Mouse (Mus musculus) MEL (cell line): ENCODE results near the gene Srp54c. TPM values are rescaled to one million over a fixed set of nuclear protein-coding genes. Genes with fewer than 3 reads are reported as not detected.
"Not testable (repeated sequence)": the region's sequence is repeated elsewhere in the genome, so short reads cannot be mapped to it uniquely, and the experiment has no call there.

ENCODE experiments used
- DNase-seq: peaks from one replicate; pipeline ENCODE4 v3.0.0; 2011; ENCODE audit warnings: low read depth, low spot score
- H3K27ac ChIP-seq: 2 replicates; pipeline ENCODE4 v1.5.1; 2012; ENCODE audit warnings: low read depth, mild to moderate bottlenecking, control low read depth, low read length, moderate library complexity; ENCODE audit not compliant: control insufficient read depth
- H3K27me3 ChIP-seq, 2 experiments: fragments of 150-350 bp in 1 of 2; sonication (generic) in 1 of 2; 2 replicates each; pipeline ENCODE4 v1.6.1; 2012; ENCODE audit warnings: low read length in 2 of 2, mild to moderate bottlenecking in 2 of 2, improper control_type of control experiment in 1 of 2, moderate library complexity in 1 of 2; ENCODE audit not compliant: insufficient read depth in 2 of 2, control insufficient read depth in 1 of 2
- H3K36me3 ChIP-seq, 2 experiments: 2 replicates each; pipeline ENCODE4 v1.6.1; 2012 to 2014; ENCODE audit warnings: low read length in 2 of 2, improper control_type of control experiment in 1 of 2, inconsistent platforms in 1 of 2, mild to moderate bottlenecking in 1 of 2; ENCODE audit not compliant: insufficient read depth in 2 of 2, control insufficient read depth in 1 of 2
- H3K4me1 ChIP-seq, 2 experiments: fragments of 150-350 bp in 1 of 2; sonication (generic) in 1 of 2; 2 replicates each; pipeline ENCODE4 v1.6.1; 2012; ENCODE audit warnings: low read length in 2 of 2, improper control_type of control experiment in 1 of 2, mild to moderate bottlenecking in 1 of 2; ENCODE audit not compliant: insufficient read depth in 2 of 2, control insufficient read depth in 1 of 2
- H3K4me3 ChIP-seq, 2 experiments: fragments of 150-350 bp in 1 of 2; sonication (generic) in 1 of 2; 2 replicates each; pipeline ENCODE4 v1.5.1; 2012; ENCODE audit warnings: low read depth in 2 of 2, low read length in 2 of 2, mild to moderate bottlenecking in 2 of 2, moderate library complexity in 2 of 2, control low read depth in 1 of 2, improper control_type of control experiment in 1 of 2; ENCODE audit not compliant: control insufficient read depth in 1 of 2, insufficient read depth in 1 of 2
- H3K79me2 ChIP-seq: 2 replicates; pipeline ENCODE4 v1.6.1; 2012; ENCODE audit warnings: mild to moderate bottlenecking, low read length, moderate library complexity; ENCODE audit not compliant: control insufficient read depth, poor library complexity, insufficient read depth
- H3K9ac ChIP-seq: 2 replicates; pipeline ENCODE4 v1.6.1; 2012; ENCODE audit warnings: low read depth, mild to moderate bottlenecking, control low read depth, low read length, moderate library complexity; ENCODE audit not compliant: control insufficient read depth, poor library complexity, severe bottlenecking
- H3K9me3 ChIP-seq: fragments of 150-350 bp; sonication (generic); replicated peaks from 2 replicates; pipeline ENCODE4 v1.6.1; 2012; ENCODE audit warnings: mild to moderate bottlenecking, low read length, improper control_type of control experiment, moderate library complexity; ENCODE audit not compliant: insufficient read depth
- HCFC1 ChIP-seq: IDR thresholded peaks from 2 replicates; pipeline ENCODE4 v1.6.1; 2012; ENCODE audit warnings: low read depth, mild to moderate bottlenecking, inconsistent platforms, low read length, improper control_type of control experiment, moderate library complexity
- MAFK ChIP-seq: IDR thresholded peaks from 2 replicates; pipeline ENCODE4 v1.6.1; 2011; ENCODE audit warnings: low read depth, mild to moderate bottlenecking, low read length, improper control_type of control experiment, borderline replicate concordance
- MAX ChIP-seq: IDR thresholded peaks from 2 replicates; pipeline ENCODE4 v1.6.1; 2011; ENCODE audit warnings: low read length, improper control_type of control experiment
- MEF2A ChIP-seq: IDR thresholded peaks from 2 replicates; pipeline ENCODE4 v1.6.1; 2014; ENCODE audit warnings: low read depth, mild to moderate bottlenecking, inconsistent platforms, low read length, improper control_type of control experiment; ENCODE audit not compliant: poor library complexity, insufficient replicate concordance, severe bottlenecking; ENCODE audit errors: extremely low read depth
- MXI1 ChIP-seq: IDR thresholded peaks from 2 replicates; pipeline ENCODE4 v1.6.1; 2011; ENCODE audit warnings: mild to moderate bottlenecking, low read depth, low read length, improper control_type of control experiment
- RAD21 ChIP-seq: IDR thresholded peaks from 2 replicates; pipeline ENCODE4 v1.6.1; 2011; ENCODE audit warnings: mild to moderate bottlenecking, low read depth, low read length, improper control_type of control experiment
- SIN3A ChIP-seq: IDR thresholded peaks from 2 replicates; pipeline ENCODE4 v1.6.1; 2012; ENCODE audit warnings: low read length, improper control_type of control experiment, inconsistent platforms
- ZNF384 ChIP-seq: IDR thresholded peaks from 2 replicates; pipeline ENCODE4 v1.6.1; 2012; ENCODE audit warnings: low read depth, mild to moderate bottlenecking, inconsistent platforms, low read length, improper control_type of control experiment
- polyA plus RNA-seq, 2 experiments: library from polyadenylated mRNA; stranded (reverse) in 1 of 2; unstranded in 1 of 2; fragments of >175 nt in 1 of 2; fragments of >200 nt in 1 of 2; gene quantifications; 2 replicates each; pipeline versions ENCODE4 v1.2.1 to v1.2.4; 2012; ENCODE audit warnings: low replicate concordance in 2 of 2, low read depth in 1 of 2; ENCODE audit not compliant: insufficient read length in 2 of 2, insufficient read depth in 1 of 2, missing spikeins in 1 of 2
- total RNA-seq: library from RNA; depleted of rRNA; stranded (reverse); fragments of 300-350 nt; gene quantifications from 2 replicates; pipeline ENCODE4 v1.2.3, GENCODE M21; 2012

Srp54c gene
- total and polyA plus RNA-seq, 3 experiments: 59.2 to 61.2 TPM; not detected in 1

GRCm38 (mm10) chr12:55242243-55242642 lies 12.3 kb downstream of the Srp54c start:
- H3K9me3 ChIP-seq, DNase-seq, H3K36me3 ChIP-seq, H3K4me1 ChIP-seq, H3K27me3 ChIP-seq, H3K27ac ChIP-seq, H3K79me2 ChIP-seq, H3K4me3 ChIP-seq, H3K9ac ChIP-seq: not testable (repeated sequence)

- H3K36me3 ChIP-seq, DNase-seq, H3K9ac ChIP-seq, H3K27ac ChIP-seq, H3K9me3 ChIP-seq, H3K4me3 ChIP-seq, H3K4me1 ChIP-seq, H3K27me3 ChIP-seq, H3K79me2 ChIP-seq: not testable (repeated sequence)
Measured at GRCm38 (mm10) chr12:55261950-55262349, 32.0 kb downstream of the Srp54c start.

GRCm38 (mm10) chr12:55263385-55263784 lies 33.4 kb downstream of the Srp54c start:
- not testable (repeated sequence) for H3K79me2 ChIP-seq, H3K36me3 ChIP-seq, H3K4me1 ChIP-seq, H3K27ac ChIP-seq, H3K27me3 ChIP-seq, H3K9me3 ChIP-seq, DNase-seq, H3K4me3 ChIP-seq, H3K9ac ChIP-seq

- no peaks in the 10 kb centered on the region for H3K4me1 ChIP-seq
- peak; percentile 57 for DNase-seq
- TF ChIP-seq RAD21 (no peak), MAX (no peak), MXI1 (peak; percentile 94), SIN3A (peak; percentile 95), MAFK (no peak), ZNF384 (peak; percentile 58; the same call in 1 of the 2 replicates), MEF2A (no peak), HCFC1 (no peak)
- TF ChIP-seq, all 39 proteins: peak for 3
- no peaks in the 10 kb centered on the region for H3K9me3 ChIP-seq
- H3K9ac ChIP-seq: no peak overlapping the region
- no peaks in the 10 kb centered on the region for H3K36me3 ChIP-seq
- no peak overlapping the region for H3K27ac ChIP-seq
- H3K27me3 ChIP-seq: no peaks in the 10 kb centered on the region
- no peak overlapping the region for H3K4me3 ChIP-seq
- H3K79me2 ChIP-seq: no peaks in the 10 kb centered on the region
Measured at GRCm38 (mm10) chr12:55272243-55272642, 42.3 kb downstream of the Srp54c start.

- not testable (repeated sequence) for H3K4me1 ChIP-seq, H3K36me3 ChIP-seq, H3K27me3 ChIP-seq, H3K27ac ChIP-seq, H3K9ac ChIP-seq, H3K79me2 ChIP-seq, H3K4me3 ChIP-seq, DNase-seq, H3K9me3 ChIP-seq
Measured at GRCm38 (mm10) chr12:55277583-55277982, 47.6 kb downstream of the Srp54c start.
